Mouse (Mus musculus): ENCODE measurements around the gene Olfr1260.

The Olfr1260 gene

DNA sequence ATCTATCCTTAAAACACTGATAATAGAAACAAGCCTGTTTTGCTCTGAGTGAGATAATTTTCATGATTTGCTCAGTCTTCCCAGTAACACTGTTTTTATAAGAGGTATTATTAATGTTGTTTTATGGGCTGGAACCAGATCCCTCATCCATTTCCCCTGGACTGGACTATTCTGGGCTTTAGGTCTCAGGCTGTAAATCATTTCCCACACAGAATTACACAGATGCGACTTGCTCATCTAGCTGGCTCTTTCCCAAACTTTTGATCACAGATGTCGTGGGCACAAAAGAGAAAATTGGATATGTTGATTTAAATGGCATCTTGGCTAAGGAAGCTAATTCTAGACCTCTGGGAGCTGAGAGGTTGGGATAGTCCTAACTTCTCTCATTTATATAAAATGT, at the start of gene Olfr1260:
Gene Olfr1260 (plus strand): TSS at position 157 of the 400 bp plus-strand sequence.
- no peak for DNase-seq (ENCODE audit: low read depth, low spot score)

DNA sequence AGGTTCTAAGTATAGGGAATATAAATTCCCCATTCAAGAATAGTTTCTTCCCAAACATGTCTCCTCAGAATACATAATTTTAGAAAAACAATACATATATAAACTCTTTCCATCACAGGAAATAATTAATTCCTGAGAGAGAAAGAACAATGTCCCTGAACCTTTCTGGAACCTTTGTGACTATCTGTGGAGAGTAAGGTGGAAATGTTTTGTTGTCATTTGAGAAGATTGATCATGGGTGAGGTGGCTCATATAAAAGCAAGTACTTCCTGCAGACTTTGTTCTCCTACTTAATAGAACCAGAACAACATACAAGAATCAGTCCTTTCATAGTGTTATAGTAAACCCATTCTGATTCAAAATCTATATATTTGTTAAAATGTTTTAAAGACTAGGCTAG, 47.1 kb upstream of the Olfr1260 start, which contains the start of gene Olfr1258:
Gene Olfr1258 (plus strand): TSS at position 301 of the 400 bp plus-strand sequence.
- no peak for DNase-seq (ENCODE audit: low read depth, low spot score)

DNA sequence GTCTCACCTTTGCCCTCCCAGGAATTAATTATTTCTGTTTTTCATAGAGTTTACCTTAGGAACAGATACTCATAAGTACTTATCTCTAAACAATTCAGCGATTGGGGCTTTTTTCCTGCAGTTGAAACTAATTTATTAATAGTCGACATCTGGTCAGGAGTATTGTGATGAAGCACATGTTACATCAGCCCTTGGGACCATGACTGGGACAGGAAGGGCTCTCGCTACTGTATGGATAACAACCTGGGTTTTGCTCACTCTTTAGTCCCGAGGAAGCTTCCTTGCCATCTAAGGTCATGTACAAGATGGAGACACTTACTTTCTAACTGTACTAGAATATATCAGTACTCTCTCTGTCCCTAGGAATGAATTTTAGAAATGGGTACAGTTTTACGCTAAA, 25.6 kb upstream of the Olfr1260 start, which contains the start of gene Olfr1259:
Gene Olfr1259 (minus strand): TSS at position 101 of the 400 bp plus-strand sequence.
- DNase-seq (ENCODE audit: low read depth, low spot score) = no peak

DNA sequence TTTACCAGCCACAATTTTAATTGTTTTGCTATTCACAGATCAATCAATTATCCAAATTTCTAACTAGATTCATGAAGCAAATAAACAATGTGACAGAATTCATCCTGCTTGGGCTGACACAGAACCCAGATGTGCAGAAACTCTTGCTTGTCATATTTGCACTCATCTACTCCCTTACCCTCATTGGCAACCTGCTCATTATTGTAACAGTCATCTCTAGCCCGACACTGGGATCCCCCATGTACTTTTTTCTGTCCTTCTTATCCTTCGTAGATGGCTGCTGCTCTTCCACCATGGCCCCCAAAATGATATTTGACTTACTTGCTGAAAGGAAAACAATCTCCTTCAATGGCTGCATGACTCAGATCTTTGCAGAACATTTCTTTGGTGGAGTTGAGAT, 3.6 kb downstream of the Olfr1260 start:
- no peak for DNase-seq (ENCODE audit: low read depth, low spot score)

DNA sequence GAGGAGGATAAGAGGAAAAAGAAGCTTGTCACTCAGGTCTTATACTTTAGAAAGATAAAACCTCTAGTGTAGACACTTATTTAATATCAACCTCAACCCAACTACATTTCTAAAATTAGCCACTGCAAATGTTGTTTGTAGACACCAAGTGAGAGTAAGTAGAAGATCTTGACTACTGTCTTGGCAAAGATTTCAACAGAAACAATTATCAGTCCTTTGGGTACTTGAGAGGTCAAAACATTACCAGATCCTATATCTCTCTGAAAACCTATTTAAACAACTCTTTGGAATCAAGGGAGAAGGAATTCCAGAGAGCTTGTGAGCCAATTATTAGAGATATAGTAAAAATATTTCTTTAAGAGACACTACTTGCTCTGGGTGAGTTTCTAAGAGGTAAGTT, 16.8 kb downstream of the Olfr1260 start, which contains the start of gene Olfr1261:
Gene Olfr1261 (plus strand): TSS at position 301 of the 400 bp plus-strand sequence.
- DNase-seq (ENCODE audit: low read depth, low spot score) = no peak

DNA sequence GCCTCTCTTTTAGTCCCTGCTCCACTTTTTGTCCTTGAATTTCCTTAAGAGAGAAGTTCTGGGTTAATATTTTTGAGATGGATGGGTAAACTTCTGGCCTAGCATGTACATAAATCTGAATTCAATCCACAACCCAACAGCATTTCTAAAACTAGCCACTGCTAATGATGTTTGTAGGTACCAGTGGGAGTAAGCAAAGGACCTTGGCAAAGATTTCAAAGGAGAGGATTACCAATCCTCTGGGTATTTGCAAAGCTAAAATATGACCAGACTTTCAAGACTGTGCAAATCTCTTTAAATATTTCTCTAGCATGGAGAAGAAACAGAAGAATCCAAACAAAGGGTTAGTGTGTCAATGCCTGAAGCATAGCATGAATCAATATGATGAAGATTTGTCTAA, 25.7 kb downstream of the Olfr1260 start, which contains the start of gene Olfr1262:
Gene Olfr1262 (plus strand): TSS at position 301 of the 400 bp plus-strand sequence.
- no peak for DNase-seq (ENCODE audit: low read depth, low spot score)

DNA sequence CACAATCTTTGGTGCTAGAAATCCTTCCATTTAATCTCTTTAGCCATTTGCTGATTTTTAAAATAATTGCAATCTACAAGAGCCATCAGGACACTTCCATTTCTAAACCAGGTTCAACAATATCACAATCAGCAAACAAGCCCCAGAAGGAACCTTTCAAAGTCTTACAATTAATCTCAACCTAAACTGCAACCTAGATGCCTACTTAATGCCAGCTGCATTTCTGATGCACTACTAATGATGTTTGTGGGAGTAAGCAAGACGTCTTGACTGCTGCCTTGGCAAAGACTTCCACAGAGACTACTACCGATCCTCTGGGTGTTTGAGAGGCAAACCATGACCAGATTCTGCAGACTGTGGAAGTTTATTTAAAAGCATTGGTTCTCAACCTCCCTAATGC, 37.7 kb downstream of the Olfr1260 start, which contains the start of gene Olfr1263:
Gene Olfr1263 (plus strand): TSS at position 301 of the 400 bp plus-strand sequence.
- DNase-seq (ENCODE audit: low read depth, low spot score) = no peak

DNA sequence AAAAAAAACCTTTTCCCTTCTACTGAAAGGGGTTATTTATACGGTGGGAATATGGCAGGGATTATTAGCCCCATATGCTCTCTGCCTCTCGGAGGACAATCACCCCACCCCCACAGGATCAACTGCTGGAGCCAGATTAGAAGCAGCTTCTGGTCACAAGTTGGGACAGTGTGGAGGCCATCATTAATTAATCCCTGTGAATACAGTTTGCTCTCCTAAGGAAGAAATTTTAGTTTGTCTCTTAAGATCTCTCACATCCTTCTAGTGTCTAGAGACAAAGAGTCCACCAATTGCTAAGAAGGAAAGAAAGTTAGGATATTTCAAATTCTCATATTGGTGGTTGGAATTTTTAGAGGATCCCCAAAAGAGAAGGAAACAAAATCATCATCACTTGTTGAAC, 51.3 kb downstream of the Olfr1260 start, which contains the start of gene Olfr1264:
Gene Olfr1264 (minus strand): TSS at position 101 of the 400 bp plus-strand sequence.
- no peak for DNase-seq (ENCODE audit: low read depth, low spot score)

Data from WW6 (cell line).